Mouse (Mus musculus) heart, postnatal 0 days (tissue): Measurements from ENCODE around the gene Cep112.

Experiments used
- CTCF ChIP-seq: IDR thresholded peaks from 2 replicates; pipeline ENCODE4 v1.5.1; 2016; ENCODE audit warnings: antibody characterized with exemption, control low read depth, low read depth
- EP300 ChIP-seq: IDR thresholded peaks from 2 replicates; pipeline ENCODE4 v1.6.1; 2016; ENCODE audit warnings: antibody characterized with exemption, low read depth

GRCm38 (mm10) chr11:108559506-108559905, 134.5 kb downstream of the Cep112 start:
- TF ChIP-seq CTCF (no peak), EP300 (no peak)
